Mouse (Mus musculus) heart, adult 2 months (tissue): ENCODE data around the gene Ube2n. TPM values are rescaled to one million over a fixed set of nuclear protein-coding genes. Genes with fewer than 3 reads are reported as not detected.

Source experiments
- DNase-seq, 2 experiments: peaks; one replicate each; pipeline ENCODE4 v3.0.0; 2021
- H3K27ac ChIP-seq: fragments of 200-600 bp; 2 replicates; pipeline ENCODE4 v1.8.1; 2022
- H3K27me3 ChIP-seq: fragments of 200-500 bp; 2 replicates; pipeline ENCODE4 v1.6.1; 2012; ENCODE audit warnings: mild to moderate bottlenecking, low read length, inconsistent platforms, mixed read lengths; ENCODE audit not compliant: control insufficient read depth, insufficient read depth
- H3K36me3 ChIP-seq: fragments of 200-500 bp; 2 replicates; pipeline ENCODE4 v1.6.1; 2012; ENCODE audit warnings: low read length, inconsistent platforms; ENCODE audit not compliant: control insufficient read depth, insufficient read depth
- H3K4me1 ChIP-seq: fragments of 200-500 bp; 2 replicates; pipeline ENCODE4 v1.6.1; 2011; ENCODE audit warnings: low read length; ENCODE audit not compliant: control insufficient read depth, insufficient read depth
- H3K4me3 ChIP-seq: fragments of 200-600 bp; 2 replicates; pipeline ENCODE4 v1.8.1; 2022
- H3K79me2 ChIP-seq: fragments of 200-500 bp; replicated peaks from 2 replicates; pipeline ENCODE4 v1.6.1; 2012; ENCODE audit warnings: mild to moderate bottlenecking, inconsistent platforms, low read length, moderate library complexity, mixed read lengths; ENCODE audit not compliant: control insufficient read depth, insufficient read depth
- H3K9ac ChIP-seq: fragments of 200-500 bp; 2 replicates; pipeline ENCODE4 v1.6.1; 2012; ENCODE audit warnings: low read depth, mild to moderate bottlenecking, control low read depth, inconsistent platforms, low read length, mixed read lengths
- CTCF ChIP-seq: fragments of 200-600 bp; IDR thresholded peaks from 2 replicates; pipeline ENCODE4 v1.8.1; 2022; ENCODE audit warnings: antibody characterized with exemption, mild to moderate bottlenecking, moderate library complexity
- EP300 ChIP-seq: fragments of 200-500 bp; IDR thresholded peaks from 2 replicates; pipeline ENCODE4 v1.6.1; 2011; ENCODE audit warnings: low read depth, low read length, control low read depth; ENCODE audit not compliant: insufficient read depth
- POLR2A ChIP-seq: fragments of 200-500 bp; IDR thresholded peaks from 2 replicates; pipeline ENCODE4 v1.6.1; 2011; ENCODE audit warnings: mild to moderate bottlenecking, low read depth, low read length, control low read depth; ENCODE audit not compliant: insufficient read depth
- WGBS: fragments of 180-500 bp; shearing (Covaris S2); methylation state at CpG from one replicate; pipeline ENCODE4 v1.1.7; 2018; 5-methylcytosine and 5-hydroxymethylcytosine counted together
- intact Hi-C: fragments of 180-260 bp; cut with DNase I; formaldehyde crosslinking; loops from one replicate; pipeline ENCODE4 v1.15.1; 2025
- microRNA-seq, 2 experiments: library from miRNA; unstranded; fragments of <30 nt; microRNA quantifications; one replicate each; pipeline ENCODE4 v1.2.0; 2021
- polyA plus RNA-seq: library from polyadenylated mRNA; depleted of rRNA; stranded (reverse); fragments of >200 nt; gene quantifications from 2 replicates; pipeline ENCODE4 v1.2.3, GENCODE M21; 2012; rRNA removed
- total RNA-seq, 2 experiments: library from RNA; stranded (reverse); gene quantifications; 2 replicates each; pipeline ENCODE4 v1.2.3; 2021

The Ube2n gene
- total and polyA plus RNA-seq, 3 experiments, result 48.8 to 89.7 (median 89.5) TPM

- no peak overlapping the region for H3K27ac ChIP-seq
- no peak for DNase-seq
- intact Hi-C loops, result no loop called here
- WGBS, result 58% methylated on average over 11 of the region's 11 CpGs
- no peaks in the 10 kb centered on the region for H3K36me3 ChIP-seq
- H3K4me1 ChIP-seq, result no peaks in the 10 kb centered on the region
- H3K4me3 ChIP-seq, result no peak overlapping the region
- no peaks in the 10 kb centered on the region for H3K27me3 ChIP-seq
- H3K79me2 ChIP-seq, result no peaks in the 10 kb centered on the region
- H3K9ac ChIP-seq, result no peak overlapping the region
- TF ChIP-seq CTCF, result no peak
- TF ChIP-seq EP300, result no peak
- TF ChIP-seq POLR2A, result no peak
These were observed 79.5 kb downstream of the Ube2n start for GRCm38 (mm10) chr10:95594414-95594813.

Small RNAs within 50 kb of the gene (microRNA-seq; reads per million reads assigned to microRNA genes)
- gene Mir3058, result 33.6 to 76.9 reads per million in 2 experiments

Other genes starting within 250 kb of the Ube2n start
- 10 to 100 TPM in 1 of 2 experiments, 1 to 10 TPM in 1; 9.9 to 10.3 TPM for gene Cradd, start 191.0 kb upstream of the Ube2n start, total RNA-seq
- gene Cradd, start 191.0 kb upstream of the Ube2n start, polyA plus RNA-seq, result 15.1 and 15.7 TPM in 2 replicates
- 10 to 100 TPM; 49.9 to 62.4 TPM for gene Socs2, start 98.0 kb upstream of the Ube2n start, total RNA-seq
- 30.5 and 37.7 TPM in 2 replicates for gene Socs2, start 98.0 kb upstream of the Ube2n start, polyA plus RNA-seq
- 100 to 1,000 TPM; 426 to 448 TPM for gene Mrpl42, start 13.2 kb upstream of the Ube2n start, total RNA-seq
- gene Mrpl42, start 13.2 kb upstream of the Ube2n start, polyA plus RNA-seq, result 684 and 1,165 TPM in 2 replicates
- gene Nudt4, start 49.0 kb downstream of the Ube2n start, total RNA-seq, result 100 to 1,000 TPM; 328 to 349 TPM
- gene Nudt4, start 49.0 kb downstream of the Ube2n start, polyA plus RNA-seq, result 48.8 and 109 TPM in 2 replicates
- not detected for gene Anapc15-ps, start 158.3 kb downstream of the Ube2n start, total RNA-seq
- not detected in 2 replicates for gene Anapc15-ps, start 158.3 kb downstream of the Ube2n start, polyA plus RNA-seq